Comparison of ENCODE assay signal across 26 mouse cellular contexts in the genomic region with DNA sequence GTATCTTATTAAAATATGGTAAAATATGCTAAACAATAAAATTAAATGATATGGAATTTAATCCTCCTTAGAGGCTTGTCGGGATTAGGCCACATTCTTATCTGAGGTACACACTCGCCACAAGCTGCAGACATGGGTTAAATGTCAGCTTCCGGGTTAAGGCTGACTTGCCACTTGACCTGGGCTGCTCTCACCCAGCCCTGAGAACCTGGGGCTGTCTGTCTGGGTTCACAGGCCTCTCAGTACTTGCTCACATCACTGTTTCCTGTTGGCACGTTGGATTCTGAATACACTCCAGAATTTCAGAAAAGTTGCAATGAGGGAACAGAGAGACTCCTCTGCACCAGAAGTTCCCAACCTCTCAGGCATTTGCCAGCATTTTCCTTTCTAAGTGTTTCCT.
DNase-seq lines count a peak whose midpoint lies in the region; ATAC-seq lines count a peak whose summit lies in the region.
"Had no signal": no experiment of that assay in that cellular context is flagged by ENCODE, and none has a peak within 500 bp of the region (broad histone marks: within the 10 kb centered on the region; RNA-seq: fewer than 3 reads in every experiment).

No protein-coding gene starts in this region.

- WGBS in heart, embryonic 15.5 days, result 23% methylated on average over 4 of the region's 4 CpGs
- whole genome bisulfite sequencing in limb, embryonic 15.5 days, result 43% methylated on average over 4 of the region's 4 CpGs
- WGBS in intestine, embryonic 15.5 days, result 39% methylated on average over 4 of the region's 4 CpGs

- no peaks in the 10 kb centered on the region for H3K9me3 ChIP-seq in heart, embryonic 15.5 days (replicated peaks)
- no peaks in the 10 kb centered on the region for H3K9me3 ChIP-seq in limb, embryonic 15.5 days
- no peaks in the 10 kb centered on the region for H3K9me3 ChIP-seq in intestine, embryonic 15.5 days
- H3K9me3 ChIP-seq: heart, embryonic 10.5 days; hindbrain, embryonic 15.5 days; midbrain, embryonic 12.5 days; neural tube, embryonic 12.5 days had no signal

- no peak for DNase-seq in heart, adult 9 months (ENCODE audit: low spot score in 2 of 2)
- DNase-seq in c-Kit-positive CD71-positive TER-119-negative erythroid progenitor cells, embryonic 14.5 days (ENCODE audit: low read depth), result peak; percentile 1
- peak; percentile 69 for DNase-seq in fibroblast of lung, adult 2 months (ENCODE audit: low read depth)
- DNase-seq in cerebellum, postnatal 25 days, result no peak
- DNase-seq: adrenal gland, postnatal 10 days; cerebellum, adult 9-11 months; forebrain, postnatal 0 days; gastrocnemius, postnatal 36 days; heart, postnatal 10 days; kidney, adult 11 months; layer of hippocampus, postnatal 36 days; lung, adult 18-20 months; spleen, adult 18-20 months; thymus, postnatal 25 days had no signal

- no peak overlapping the region for H3K4me3 ChIP-seq in heart, embryonic 15.5 days
- H3K4me3 ChIP-seq in limb, embryonic 15.5 days, result no peak overlapping the region
- no peak overlapping the region for H3K4me3 ChIP-seq in intestine, embryonic 15.5 days (replicated peaks)
- H3K4me3 ChIP-seq: heart, embryonic 10.5 days; hindbrain, embryonic 15.5 days; midbrain, embryonic 12.5 days; neural tube, embryonic 12.5 days had no signal

- no peaks in the 10 kb centered on the region for H3K27me3 ChIP-seq in heart, embryonic 15.5 days
- no peaks in the 10 kb centered on the region for H3K27me3 ChIP-seq in limb, embryonic 15.5 days
- no peaks in the 10 kb centered on the region for H3K27me3 ChIP-seq in intestine, embryonic 15.5 days (replicated peaks)
- H3K27me3 ChIP-seq: hindbrain, embryonic 15.5 days; neural tube, embryonic 12.5 days had no signal

- peak overlapping the region; percentile 51; the same call in 1 of the 2 replicates for H3K27ac ChIP-seq in heart, embryonic 15.5 days
- H3K27ac ChIP-seq in limb, embryonic 15.5 days, result peak overlapping the region; percentile 87
- no peak overlapping the region for H3K27ac ChIP-seq in intestine, embryonic 15.5 days
- H3K27ac ChIP-seq: hindbrain, embryonic 15.5 days; kidney, postnatal 0 days; macrophage; midbrain, embryonic 12.5 days; neural tube, embryonic 12.5 days had no signal

- no peaks in the 10 kb centered on the region for H3K36me3 ChIP-seq in heart, embryonic 15.5 days
- no peaks in the 10 kb centered on the region for H3K36me3 ChIP-seq in limb, embryonic 15.5 days
- no peaks in the 10 kb centered on the region for H3K36me3 ChIP-seq in intestine, embryonic 15.5 days
- H3K36me3 ChIP-seq: G1E; heart, embryonic 10.5 days; hindbrain, embryonic 15.5 days; midbrain, embryonic 12.5 days; neural tube, embryonic 12.5 days had no signal

- no peak overlapping the region for H3K9ac ChIP-seq in heart, embryonic 15.5 days
- no peak overlapping the region for H3K9ac ChIP-seq in limb, embryonic 15.5 days
- no peak overlapping the region for H3K9ac ChIP-seq in intestine, embryonic 15.5 days
- H3K9ac ChIP-seq: forebrain, postnatal 0 days; hindbrain, embryonic 15.5 days; midbrain, embryonic 12.5 days; neural tube, embryonic 12.5 days had no signal

- H3K4me1 ChIP-seq in heart, embryonic 15.5 days (replicated peaks), result peaks cover 20% of the 10 kb centered on the region
- H3K4me1 ChIP-seq in limb, embryonic 15.5 days, result peaks cover 41% of the 10 kb centered on the region
- H3K4me1 ChIP-seq in intestine, embryonic 15.5 days (replicated peaks), result no peaks in the 10 kb centered on the region

- H3K4me2 ChIP-seq in heart, embryonic 15.5 days, result no peak overlapping the region
- no peak overlapping the region for H3K4me2 ChIP-seq in limb, embryonic 15.5 days
- no peak overlapping the region for H3K4me2 ChIP-seq in intestine, embryonic 15.5 days (replicated peaks)
- H3K4me2 ChIP-seq: hindbrain, embryonic 15.5 days; midbrain, embryonic 12.5 days; neural tube, embryonic 12.5 days had no signal

- ATAC-seq in heart, embryonic 15.5 days (replicated peaks; ENCODE audit: insufficient number of reproducible peaks, insufficient read depth, low FRiP score, low read depth), result no peak
- ATAC-seq in limb, embryonic 15.5 days (ENCODE audit: insufficient number of reproducible peaks, low FRiP score, low TSS enrichment, low read depth), result no peak
- ATAC-seq in intestine, embryonic 15.5 days, result no peak
- ATAC-seq in inflammation-experienced regulatory T-cells, adult 6 months, result no peak
- ATAC-seq: activated CD4-positive, CD25-positive, alpha-beta regulatory T cell, adult 4 months; forebrain, postnatal 0 days had no signal

Comparison
In these comparisons a context has a peak if more than half of its experiments do, and no peak if none do; other contexts are left out.
1. DNase-seq: peak in c-Kit-positive CD71-positive TER-119-negative erythroid progenitor cells, embryonic 14.5 days (single experiment) and fibroblast of lung, adult 2 months (single experiment); none in heart, adult 9 months (0 of 2) and cerebellum, postnatal 25 days (0 of 2).